Comparison of ENCODE assay signal across 23 mouse cellular contexts in the genomic region with DNA sequence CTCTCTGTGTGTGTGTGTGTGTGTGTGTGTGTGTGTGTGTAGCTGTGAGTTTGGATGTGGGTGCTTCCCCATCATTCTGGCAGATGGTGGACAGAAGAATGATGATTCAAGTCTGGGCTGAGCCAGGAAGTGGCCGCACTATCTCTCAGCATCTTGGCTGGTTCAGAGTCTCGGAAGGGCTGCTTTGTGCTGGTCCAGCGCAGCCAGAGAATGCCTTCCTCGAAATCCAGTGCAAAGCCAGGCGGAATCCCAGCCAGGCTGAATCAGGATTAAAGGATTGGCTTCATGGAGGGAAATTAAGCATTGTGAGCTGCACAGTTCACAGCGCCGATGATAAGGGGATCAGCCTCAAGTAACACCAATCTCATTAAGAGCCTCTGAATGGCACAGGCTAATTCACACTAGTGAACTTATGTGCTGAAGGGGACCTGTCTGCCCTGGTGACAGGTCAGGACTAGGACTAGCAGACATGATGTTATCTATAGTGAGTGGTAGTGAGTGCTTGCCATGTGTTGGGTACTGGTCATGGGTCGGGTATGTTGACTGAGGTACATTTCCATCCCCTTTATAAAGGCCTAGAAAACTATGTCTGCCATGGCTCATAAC. TPM values are rescaled to one million over a fixed set of nuclear protein-coding genes. Genes with fewer than 3 reads are reported as not detected.
DNase-seq lines count a peak whose midpoint lies in the region; ATAC-seq and TF ChIP-seq lines count a peak whose summit lies in the region.
"Had no signal": no experiment of that assay in that cellular context is flagged by ENCODE, and none has a peak within 500 bp of the region (broad histone marks: within the 10 kb centered on the region; RNA-seq: fewer than 3 reads in every experiment).

No protein-coding gene starts in this region.

- no peak for ATAC-seq in forebrain, embryonic 13.5 days
- no peak for ATAC-seq in forebrain, embryonic 15.5 days (replicated peaks)
- ATAC-seq in forebrain, embryonic 14.5 days, result peak; percentile 34; the same call in 1 of the 2 replicates
- ATAC-seq in midbrain, postnatal 0 days (ENCODE audit: low FRiP score), result peak; percentile 13; the same call in 1 of the 2 replicates

- peak; percentile 67 for DNase-seq in Muller cell, postnatal 12 days (ENCODE audit: inconsistent ontology term)
- peak; percentile 27 for DNase-seq in forebrain, embryonic 14.5 days (ENCODE audit: low spot score)
- DNase-seq in midbrain, postnatal 0 days (ENCODE audit: low spot score), result peak; percentile 29
- no peak for DNase-seq in gastrocnemius, postnatal 36 days
- DNase-seq in lung, postnatal 10 days, result no peak
- DNase-seq: adrenal gland, adult 8-10 months; cerebellum, adult 9-10 months; kidney, adult 8-10 months; kidney, postnatal 36 days; layer of hippocampus, postnatal 36 days; lung, postnatal 14 days had no signal

- peaks cover 31% of the 10 kb centered on the region for H3K36me3 ChIP-seq in forebrain, embryonic 13.5 days (ENCODE audit: poor library complexity, severe bottlenecking)
- H3K36me3 ChIP-seq in forebrain, embryonic 15.5 days, result 0 out of 2 replicates have a peak, but pooled peaks cover 6% of the 10 kb centered on the region
- H3K36me3 ChIP-seq in forebrain, embryonic 14.5 days (ENCODE audit: control insufficient read depth, insufficient read depth, low read length), result peaks cover 15% of the 10 kb centered on the region
- H3K36me3 ChIP-seq in midbrain, postnatal 0 days (ENCODE audit: insufficient read depth, low read length), result 0 out of 2 replicates have a peak, but pooled peaks cover 20% of the 10 kb centered on the region

- no peak overlapping the region for H3K4me3 ChIP-seq in forebrain, embryonic 13.5 days
- H3K4me3 ChIP-seq in forebrain, embryonic 15.5 days, result no peak overlapping the region
- H3K4me3 ChIP-seq in forebrain, embryonic 14.5 days (ENCODE audit: low read depth, low read length), result no peak overlapping the region
- no peak overlapping the region for H3K4me3 ChIP-seq in midbrain, postnatal 0 days (ENCODE audit: low read depth, low read length)
- H3K4me3 ChIP-seq: erythroblast, embryonic 14.5 days; limb, embryonic 10.5 days had no signal

- no peaks in the 10 kb centered on the region for H3K27me3 ChIP-seq in forebrain, embryonic 13.5 days
- H3K27me3 ChIP-seq in forebrain, embryonic 15.5 days, result no peaks in the 10 kb centered on the region
- no peaks in the 10 kb centered on the region for H3K27me3 ChIP-seq in forebrain, embryonic 14.5 days (replicated peaks; ENCODE audit: control insufficient read depth, insufficient read depth, low read length)
- no peaks in the 10 kb centered on the region for H3K27me3 ChIP-seq in midbrain, postnatal 0 days (ENCODE audit: insufficient read depth, low read length)

- H3K4me2 ChIP-seq in forebrain, embryonic 13.5 days, result no peak overlapping the region
- no peak overlapping the region for H3K4me2 ChIP-seq in forebrain, embryonic 15.5 days (replicated peaks)
- H3K4me2 ChIP-seq in forebrain, embryonic 14.5 days (ENCODE audit: low read length), result no peak overlapping the region
- no peak overlapping the region for H3K4me2 ChIP-seq in midbrain, postnatal 0 days (ENCODE audit: low read depth, low read length, poor library complexity, severe bottlenecking)

- no peak for TF ChIP-seq CTCF in midbrain, postnatal 0 days (IDR thresholded peaks at IDR 0.05)

- no peaks in the 10 kb centered on the region; the same call in 1 of the 2 replicates for H3K9me3 ChIP-seq in forebrain, embryonic 13.5 days (replicated peaks)
- no peaks in the 10 kb centered on the region for H3K9me3 ChIP-seq in forebrain, embryonic 15.5 days
- no peaks in the 10 kb centered on the region for H3K9me3 ChIP-seq in forebrain, embryonic 14.5 days (replicated peaks; ENCODE audit: control insufficient read depth, low read length)
- H3K9me3 ChIP-seq in midbrain, postnatal 0 days (ENCODE audit: low read length), result no peaks in the 10 kb centered on the region
- H3K9me3 ChIP-seq: limb, embryonic 10.5 days had no signal

- 0 out of 2 replicates have a peak overlapping the region, but pooled peaks have one; percentile 35 for H3K27ac ChIP-seq in forebrain, embryonic 13.5 days
- no peak overlapping the region for H3K27ac ChIP-seq in forebrain, embryonic 15.5 days (replicated peaks)
- H3K27ac ChIP-seq in forebrain, embryonic 14.5 days (ENCODE audit: low read depth, low read length), result no peak overlapping the region
- H3K27ac ChIP-seq in midbrain, postnatal 0 days (ENCODE audit: low read depth, low read length), result no peak overlapping the region
- H3K27ac ChIP-seq: limb, embryonic 10.5 days; liver, embryonic 14.5 days had no signal

- H3K9ac ChIP-seq in forebrain, embryonic 13.5 days, result no peak overlapping the region
- no peak overlapping the region for H3K9ac ChIP-seq in forebrain, embryonic 15.5 days (replicated peaks)
- no peak overlapping the region for H3K9ac ChIP-seq in forebrain, embryonic 14.5 days (ENCODE audit: low read length)
- no peak overlapping the region for H3K9ac ChIP-seq in midbrain, postnatal 0 days (replicated peaks; ENCODE audit: low read length, poor library complexity, severe bottlenecking)
- H3K9ac ChIP-seq: liver, embryonic 14.5 days had no signal

- intact Hi-C loops in gastrocnemius, postnatal 36 days (cut with DNase I), result no loop called here

- H3K4me1 ChIP-seq in forebrain, embryonic 13.5 days, result no peaks in the 10 kb centered on the region
- H3K4me1 ChIP-seq in forebrain, embryonic 15.5 days, result no peaks in the 10 kb centered on the region
- no peaks in the 10 kb centered on the region for H3K4me1 ChIP-seq in forebrain, embryonic 14.5 days (ENCODE audit: control insufficient read depth, insufficient read depth, low read length)
- H3K4me1 ChIP-seq in midbrain, postnatal 0 days (ENCODE audit: insufficient read depth, low read length), result no peaks in the 10 kb centered on the region
- H3K4me1 ChIP-seq: limb, embryonic 10.5 days had no signal

- 17% methylated on average over 8 of the region's 8 CpGs for WGBS in forebrain, embryonic 13.5 days
- 15% methylated on average over 8 of the region's 8 CpGs for WGBS in forebrain, embryonic 15.5 days
- 15% methylated on average over 8 of the region's 8 CpGs for WGBS in forebrain, embryonic 14.5 days
- WGBS in midbrain, postnatal 0 days, result 19% methylated on average over 8 of the region's 8 CpGs

RNA-seq across cellular contexts. Expression of a gene that starts 29.6 kb away (rescaled TPM):
- polyA plus RNA-seq in forebrain, embryonic 13.5 days (2015; fragmentation: Nextera tagmentation; extraction: Ambion mirVana), result 0.22 and 2.2 TPM in 2 replicates
- 2.1 TPM in 1 of 2 replicates, not detected in the other for polyA plus RNA-seq in forebrain, embryonic 15.5 days (2015; fragmentation: Nextera tagmentation; extraction: Ambion mirVana)
- polyA plus RNA-seq in forebrain, embryonic 14.5 days (2014; fragmentation: Nextera tagmentation; extraction: Ambion mirVana), result not detected in 2 replicates
- total RNA-seq in midbrain, postnatal 0 days (2014; rRNA removed), result not detected in 2 replicates
- polyA plus RNA-seq in midbrain, postnatal 0 days (2015; fragmentation: Nextera tagmentation; extraction: Ambion mirVana), result not detected in 2 replicates
- total RNA-seq in gastrocnemius, postnatal 36 days (2021), result under 1 TPM in 1 of 2 experiments, not detected in 1; 0.41 TPM
- total RNA-seq: heart, adult 8-10 months; heart, postnatal 25 days; layer of hippocampus, postnatal 36 days; megakaryocyte-erythroid progenitor cell, adult 5-6 weeks had no signal
- polyA plus RNA-seq: C2C12 had no signal

RNA-seq across cellular contexts. Expression of a gene that starts 47.0 kb away (rescaled TPM):
- polyA plus RNA-seq in forebrain, embryonic 13.5 days (2015; fragmentation: Nextera tagmentation; extraction: Ambion mirVana), result not detected in 2 replicates
- not detected in 2 replicates for polyA plus RNA-seq in forebrain, embryonic 15.5 days (2015; fragmentation: Nextera tagmentation; extraction: Ambion mirVana)
- polyA plus RNA-seq in forebrain, embryonic 14.5 days (2014; fragmentation: Nextera tagmentation; extraction: Ambion mirVana), result not detected in 2 replicates
- 0.28 and 0.60 TPM in 2 replicates for total RNA-seq in midbrain, postnatal 0 days (2014; rRNA removed)
- 0.16 and 0.21 TPM in 2 replicates for polyA plus RNA-seq in midbrain, postnatal 0 days (2015; fragmentation: Nextera tagmentation; extraction: Ambion mirVana)
- not detected for total RNA-seq in gastrocnemius, postnatal 36 days (2021)
- total RNA-seq: adrenal gland, adult 8-10 months; gastrocnemius, adult 18-20 months; heart, adult 8-10 months; heart, postnatal 25 days; layer of hippocampus, postnatal 36 days; megakaryocyte-erythroid progenitor cell, adult 5-6 weeks had no signal
- polyA plus RNA-seq: C2C12; erythroblast, embryonic 14.5 days; neural tube, embryonic 11.5 days; urinary bladder, adult 2 months had no signal

Comparison
In these comparisons a context has a peak if more than half of its experiments do, and no peak if none do; other contexts are left out.
1. ATAC-seq: peak in forebrain, embryonic 14.5 days (single experiment) and midbrain, postnatal 0 days (single experiment); none in forebrain, embryonic 13.5 days (single experiment) and forebrain, embryonic 15.5 days (single experiment).
2. DNase-seq: peak in Muller cell, postnatal 12 days (single experiment), forebrain, embryonic 14.5 days (single experiment) and midbrain, postnatal 0 days (single experiment); none in gastrocnemius, postnatal 36 days (0 of 2) and lung, postnatal 10 days (single experiment).